Mouse (Mus musculus) olfactory bulb, adult 2 months (tissue): ENCODE data around the gene Cad.

Source experiments
- CTCF ChIP-seq: fragments of 200-500 bp; IDR thresholded peaks from 2 replicates; pipeline ENCODE4 v1.5.1; 2012; ENCODE audit warnings: low read depth, mild to moderate bottlenecking, low read length, moderate library complexity; ENCODE audit not compliant: insufficient read depth
- POLR2A ChIP-seq: fragments of 200-500 bp; IDR thresholded peaks from 2 replicates; pipeline ENCODE4 v1.6.1; 2012; ENCODE audit warnings: mild to moderate bottlenecking, low read depth, low read length, moderate library complexity; ENCODE audit not compliant: insufficient read depth

DNA sequence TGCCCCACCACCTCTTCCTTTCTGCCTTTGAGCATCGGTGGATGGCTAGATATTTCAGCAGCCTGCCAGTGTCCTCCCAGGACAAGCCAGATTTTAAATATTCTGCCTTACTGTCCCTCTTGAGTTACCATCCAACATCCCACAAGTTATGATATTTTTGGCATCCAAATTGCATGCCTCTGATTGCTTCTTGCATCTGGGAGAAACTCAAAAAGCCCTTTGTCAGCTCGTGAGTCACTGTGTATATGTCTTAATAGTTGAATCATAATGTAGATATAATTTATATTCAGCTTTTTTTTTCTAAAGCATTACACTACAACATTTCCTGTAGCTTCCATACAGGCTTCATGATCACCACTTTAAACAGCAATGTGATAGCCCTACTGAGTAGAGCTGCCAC, 32.6 kb downstream of the Cad start:
- TF ChIP-seq POLR2A: no peak
- no peak for TF ChIP-seq CTCF
